Mouse (Mus musculus) MEL (cell line): ENCODE measurements around the gene Ksr1.

Experiments used
- CTCF ChIP-seq, 3 experiments: IDR thresholded peaks in 2 of 3; conservative IDR thresholded peaks in 1 of 3; 2 replicates each; pipeline ENCODE4 v1.5.1; 2011 to 2012; ENCODE audit warnings: low read length in 3 of 3, low read depth in 2 of 3, mild to moderate bottlenecking in 2 of 3, improper control_type of control experiment in 1 of 3, inconsistent platforms in 1 of 3, mixed read lengths in 1 of 3, moderate library complexity in 1 of 3; ENCODE audit not compliant: control insufficient read depth in 1 of 3, insufficient read depth in 1 of 3, poor library complexity in 1 of 3, severe bottlenecking in 1 of 3
- ETS1 ChIP-seq: IDR thresholded peaks from 2 replicates; pipeline ENCODE4 v1.6.1; 2012; ENCODE audit warnings: low read depth, mild to moderate bottlenecking, inconsistent platforms, low read length, improper control_type of control experiment, moderate library complexity
- POLR2A ChIP-seq, 2 experiments: IDR thresholded peaks; 2 replicates each; pipeline ENCODE4 v1.6.1; 2011 to 2012; ENCODE audit warnings: low read length in 2 of 2, mild to moderate bottlenecking in 2 of 2, control low read depth in 1 of 2, improper control_type of control experiment in 1 of 2, low read depth in 1 of 2, moderate library complexity in 1 of 2; ENCODE audit not compliant: control insufficient read depth in 1 of 2, insufficient read depth in 1 of 2, poor library complexity in 1 of 2
- RCOR1 ChIP-seq: IDR thresholded peaks from 2 replicates; pipeline ENCODE4 v1.6.1; 2012; ENCODE audit warnings: low read depth, mild to moderate bottlenecking, inconsistent platforms, low read length, improper control_type of control experiment
- TCF12 ChIP-seq: IDR thresholded peaks from 2 replicates; pipeline ENCODE4 v1.6.1; 2014; ENCODE audit warnings: low read depth, mild to moderate bottlenecking, inconsistent platforms, low read length, improper control_type of control experiment, moderate library complexity

DNA sequence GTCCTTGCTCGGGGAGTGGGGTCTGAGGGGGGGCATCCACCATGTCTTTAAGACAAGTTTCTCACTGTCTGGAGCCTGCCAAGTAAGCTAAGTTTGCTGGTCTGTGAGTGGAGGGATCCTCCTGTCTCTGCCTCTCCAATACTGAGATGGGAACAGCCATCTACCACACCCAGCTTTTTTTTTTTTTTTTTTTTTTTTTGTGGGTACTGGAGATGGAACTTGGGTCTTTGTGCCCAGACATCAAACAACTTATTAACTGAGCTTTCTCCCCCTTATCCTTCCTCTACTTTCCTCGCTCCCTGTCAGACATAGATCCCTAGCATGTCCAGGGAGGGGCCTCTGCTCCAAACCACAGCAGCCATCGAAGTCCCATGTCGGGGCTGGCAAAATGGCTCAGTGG, 32.8 kb downstream of the Ksr1 start:
- no peak for TF ChIP-seq TCF12
- no peak for TF ChIP-seq ETS1
- no peak for TF ChIP-seq RCOR1
- TF ChIP-seq POLR2A (IDR thresholded peaks at IDR 0.05; ENCODE audit: control insufficient read depth in 1 of 2, insufficient read depth in 1 of 2, low read depth in 1 of 2, low read length in 2 of 2, poor library complexity in 1 of 2): no peak
- TF ChIP-seq CTCF (IDR thresholded peaks at IDR 0.05 in 2 of 3, conservative IDR thresholded peaks at IDR 0.05 in 1 of 3; ENCODE audit: control insufficient read depth in 1 of 3, insufficient read depth in 1 of 3, low read depth in 2 of 3, low read length in 3 of 3, poor library complexity in 1 of 3, severe bottlenecking in 1 of 3): no peak
